Mouse (Mus musculus): ENCODE data around the gene Prl. TPM values are rescaled to one million over a fixed set of nuclear protein-coding genes. Genes with fewer than 3 reads are reported as not detected.

Prl gene
- not detected for polyA plus RNA-seq (2012; fragmentation: generic; extraction: Trizol)

DNA sequence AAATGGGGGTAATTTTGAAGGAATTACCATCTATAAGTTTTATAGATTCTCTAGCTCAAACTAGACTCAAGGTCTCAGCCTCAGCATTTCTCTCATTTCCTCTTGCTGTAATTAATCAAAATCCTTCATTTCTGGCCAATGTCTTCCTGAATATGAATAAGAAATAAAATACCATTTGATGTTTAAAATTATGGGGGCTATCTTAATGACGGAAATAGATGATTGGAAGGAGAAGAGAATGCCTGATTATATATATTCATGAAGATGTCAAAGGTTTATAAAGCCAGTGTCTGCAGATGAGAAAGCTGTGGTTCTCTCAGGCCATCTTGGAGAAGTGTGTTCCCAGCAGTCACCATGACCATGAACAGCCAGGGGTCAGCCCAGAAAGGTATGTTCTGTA lies at the start of gene Prl:
TSS of gene Prl (plus strand) at position 301 of the 400 bp plus-strand sequence.
- no peaks in the 10 kb centered on the region for H3K36me3 ChIP-seq (ENCODE audit: control insufficient read depth, insufficient read depth)
- H3K4me2 ChIP-seq (ENCODE audit: low read depth): no peak within 1 kb of the TSS
- no peaks in the 10 kb centered on the region for H3K79me2 ChIP-seq (ENCODE audit: control insufficient read depth, insufficient read depth)
- TF ChIP-seq USF1 (IDR thresholded peaks at IDR 0.05; ENCODE audit: low read depth): no peak
- TF ChIP-seq POLR2AphosphoS2 (IDR thresholded peaks at IDR 0.05; ENCODE audit: insufficient read length, low read depth): no peak
- TF ChIP-seq TCF12 (IDR thresholded peaks at IDR 0.05; ENCODE audit: insufficient read depth, poor library complexity, severe bottlenecking): no peak
- TF ChIP-seq TCF3 (IDR thresholded peaks at IDR 0.05; ENCODE audit: insufficient read length, low read depth): no peak
- no peak for TF ChIP-seq REST (IDR thresholded peaks at IDR 0.05; ENCODE audit: insufficient read depth, insufficient read length)
- no peak for TF ChIP-seq SRF (IDR thresholded peaks at IDR 0.05; ENCODE audit: control insufficient read depth, insufficient read length, low read depth)
- no peak for TF ChIP-seq POLR2A (IDR thresholded peaks at IDR 0.05; ENCODE audit: insufficient read length, low read depth)
- TF ChIP-seq E2F4 (IDR thresholded peaks at IDR 0.05; ENCODE audit: insufficient read depth): no peak
- TF ChIP-seq MYOG (IDR thresholded peaks at IDR 0.05; ENCODE audit: control insufficient read depth in 1 of 3, insufficient read depth in 1 of 3, insufficient read length in 2 of 3, low read depth in 2 of 3): no peak
- no peak for TF ChIP-seq CEBPB (IDR thresholded peaks at IDR 0.05; ENCODE audit: insufficient read depth, poor library complexity, severe bottlenecking)
- TF ChIP-seq MAX (IDR thresholded peaks at IDR 0.05; ENCODE audit: low read depth): no peak
- TF ChIP-seq MYOD1 (IDR thresholded peaks at IDR 0.05; ENCODE audit: control insufficient read depth in 1 of 3, insufficient read length in 2 of 3, low read depth in 2 of 3): no peak
- H3K4me3 ChIP-seq: no peak within 1 kb of the TSS
- H3ac ChIP-seq (ENCODE audit: control insufficient read depth, insufficient read length): no peak within 1 kb of the TSS
- H3K27me3 ChIP-seq (ENCODE audit: control insufficient read depth, insufficient read depth, insufficient read length): no peaks in the 10 kb centered on the region

- Histone ChIP-seq H3K27me3 (ENCODE audit: control insufficient read depth, insufficient read depth, insufficient read length) (no peaks in the 10 kb centered on the region), H3K4me2 (ENCODE audit: low read depth) (no peak overlapping the region), H3ac (ENCODE audit: control insufficient read depth, insufficient read length) (no peak overlapping the region), H3K36me3 (ENCODE audit: control insufficient read depth, insufficient read depth) (no peaks in the 10 kb centered on the region), H3K4me3 (no peak overlapping the region), H3K79me2 (ENCODE audit: control insufficient read depth, insufficient read depth) (no peaks in the 10 kb centered on the region)
- no peak for TF ChIP-seq MAX (IDR thresholded peaks at IDR 0.05; ENCODE audit: low read depth)
- no peak for TF ChIP-seq USF1 (IDR thresholded peaks at IDR 0.05; ENCODE audit: low read depth)
- TF ChIP-seq SRF (IDR thresholded peaks at IDR 0.05; ENCODE audit: control insufficient read depth, insufficient read length, low read depth): no peak
- no peak for TF ChIP-seq POLR2A (IDR thresholded peaks at IDR 0.05; ENCODE audit: insufficient read length, low read depth)
- no peak for TF ChIP-seq TCF12 (IDR thresholded peaks at IDR 0.05; ENCODE audit: insufficient read depth, poor library complexity, severe bottlenecking)
- no peak for TF ChIP-seq TCF3 (IDR thresholded peaks at IDR 0.05; ENCODE audit: insufficient read length, low read depth)
- TF ChIP-seq REST (IDR thresholded peaks at IDR 0.05; ENCODE audit: insufficient read depth, insufficient read length): no peak
- TF ChIP-seq MYOG (IDR thresholded peaks at IDR 0.05; ENCODE audit: control insufficient read depth in 1 of 3, insufficient read depth in 1 of 3, insufficient read length in 2 of 3, low read depth in 2 of 3): no peak
- no peak for TF ChIP-seq E2F4 (IDR thresholded peaks at IDR 0.05; ENCODE audit: insufficient read depth)
- no peak for TF ChIP-seq POLR2AphosphoS2 (IDR thresholded peaks at IDR 0.05; ENCODE audit: insufficient read length, low read depth)
- no peak for TF ChIP-seq MYOD1 (IDR thresholded peaks at IDR 0.05; ENCODE audit: control insufficient read depth in 1 of 3, insufficient read length in 2 of 3, low read depth in 2 of 3)
- TF ChIP-seq CEBPB (IDR thresholded peaks at IDR 0.05; ENCODE audit: insufficient read depth, poor library complexity, severe bottlenecking): no peak
These were observed 30.8 kb upstream of the Prl start for GRCm38 (mm10) chr13:27026614-27027013.

DNA sequence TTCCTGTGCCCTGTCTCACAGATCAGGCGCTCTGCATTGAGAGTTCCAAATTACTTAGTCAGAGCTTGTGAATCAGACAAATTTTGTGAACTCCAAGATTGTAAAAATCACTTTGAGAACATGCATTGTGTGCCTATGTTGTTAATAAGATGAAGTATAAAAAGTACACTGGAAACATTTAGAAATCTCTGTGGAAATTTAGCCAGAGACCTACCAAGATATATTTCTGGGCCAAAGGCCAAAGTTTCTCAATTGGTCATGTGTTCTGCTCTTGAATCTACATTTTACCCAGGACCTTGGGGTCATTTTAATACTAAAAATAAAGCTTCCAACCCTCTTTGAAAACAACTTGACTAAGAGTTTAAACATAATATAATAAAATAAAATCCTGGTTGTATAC lies 30.0 kb upstream of the Prl start:
- no peaks in the 10 kb centered on the region for H3K36me3 ChIP-seq (ENCODE audit: control insufficient read depth, insufficient read depth)
- no peaks in the 10 kb centered on the region for H3K79me2 ChIP-seq (ENCODE audit: control insufficient read depth, insufficient read depth)
- H3K27me3 ChIP-seq (ENCODE audit: control insufficient read depth, insufficient read depth, insufficient read length): no peaks in the 10 kb centered on the region
- H3K4me3 ChIP-seq: no peak overlapping the region
- no peak overlapping the region for H3K4me2 ChIP-seq (ENCODE audit: low read depth)
- H3ac ChIP-seq (ENCODE audit: control insufficient read depth, insufficient read length): no peak overlapping the region
- TF ChIP-seq POLR2A (IDR thresholded peaks at IDR 0.05; ENCODE audit: insufficient read length, low read depth) (no peak), USF1 (IDR thresholded peaks at IDR 0.05; ENCODE audit: low read depth) (peak; percentile 32), MYOG (IDR thresholded peaks at IDR 0.05; ENCODE audit: control insufficient read depth in 1 of 3, insufficient read depth in 1 of 3, insufficient read length in 2 of 3, low read depth in 2 of 3) (no peak)

GRCm38 (mm10) chr13:27028501-27029240 lies 28.7 kb upstream of the Prl start:
- Histone ChIP-seq H3K27me3 (ENCODE audit: control insufficient read depth, insufficient read depth, insufficient read length) (no peaks in the 10 kb centered on the region), H3K36me3 (ENCODE audit: control insufficient read depth, insufficient read depth) (no peaks in the 10 kb centered on the region), H3ac (ENCODE audit: control insufficient read depth, insufficient read length) (no peak overlapping the region), H3K79me2 (ENCODE audit: control insufficient read depth, insufficient read depth) (no peaks in the 10 kb centered on the region), H3K4me2 (ENCODE audit: low read depth) (no peak overlapping the region), H3K4me3 (no peak overlapping the region)
- TF ChIP-seq POLR2AphosphoS2 (IDR thresholded peaks at IDR 0.05; ENCODE audit: insufficient read length, low read depth) (no peak), REST (IDR thresholded peaks at IDR 0.05; ENCODE audit: insufficient read depth, insufficient read length) (no peak), SRF (IDR thresholded peaks at IDR 0.05; ENCODE audit: control insufficient read depth, insufficient read length, low read depth) (no peak), MYOG (IDR thresholded peaks at IDR 0.05; ENCODE audit: control insufficient read depth in 1 of 3, insufficient read depth in 1 of 3, insufficient read length in 2 of 3, low read depth in 2 of 3) (no peak), CEBPB (IDR thresholded peaks at IDR 0.05; ENCODE audit: insufficient read depth, poor library complexity, severe bottlenecking) (no peak), TCF3 (IDR thresholded peaks at IDR 0.05; ENCODE audit: insufficient read length, low read depth) (no peak), USF1 (IDR thresholded peaks at IDR 0.05; ENCODE audit: low read depth) (no peak), TCF12 (IDR thresholded peaks at IDR 0.05; ENCODE audit: insufficient read depth, poor library complexity, severe bottlenecking) (no peak), POLR2A (IDR thresholded peaks at IDR 0.05; ENCODE audit: insufficient read length, low read depth) (no peak), E2F4 (IDR thresholded peaks at IDR 0.05; ENCODE audit: insufficient read depth) (no peak), MYOD1 (IDR thresholded peaks at IDR 0.05; ENCODE audit: control insufficient read depth in 1 of 3, insufficient read length in 2 of 3, low read depth in 2 of 3) (no peak), MAX (IDR thresholded peaks at IDR 0.05; ENCODE audit: low read depth) (no peak)
